Mouse (Mus musculus): ENCODE measurements at regions not wholly inside any gene's neighbourhood (a gene's known extent, or its start where the extent isn't known, plus 50 kb on each side); places are given as distances from the start of the nearest gene placed in this dataset.

DNA sequence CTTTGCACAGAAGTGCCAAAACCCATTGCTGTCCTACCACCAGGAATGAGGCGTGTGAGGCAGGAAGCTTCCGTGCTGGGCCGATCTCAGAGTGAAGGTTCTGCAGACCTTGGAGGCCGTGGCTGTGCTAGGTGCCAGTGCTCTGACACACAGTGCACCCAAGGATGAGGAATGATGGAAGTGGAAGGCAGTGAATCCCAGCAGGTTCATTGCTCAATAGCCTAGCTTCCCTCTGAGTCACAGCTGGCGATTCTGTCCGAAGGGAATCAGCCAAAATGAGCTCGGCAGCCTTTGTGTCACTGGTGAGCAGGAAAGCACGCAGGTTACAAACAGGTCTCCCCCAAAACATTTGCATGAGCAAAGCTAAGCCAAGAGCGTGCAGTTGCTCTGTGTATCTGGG lies 61.8 kb upstream of the Arhgap28 start:
- TF ChIP-seq CTCF (IDR thresholded peaks at IDR 0.05; ENCODE audit: low read depth, low read length): no peak
- no peak for TF ChIP-seq GATA2 (IDR thresholded peaks at IDR 0.05; ENCODE audit: borderline replicate concordance, low read depth, low read length)
